Mouse (Mus musculus) heart, postnatal 25 days (tissue): ENCODE results near the gene Cgnl1. TPM values are rescaled to one million over a fixed set of nuclear protein-coding genes. Genes with fewer than 3 reads are reported as not detected.

Source experiments
- DNase-seq: peaks from one replicate; pipeline ENCODE4 v3.0.0; 2022; ENCODE audit warnings: low spot score
- intact Hi-C: fragments of 180-260 bp; cut with DNase I; formaldehyde crosslinking; loops from one replicate; pipeline ENCODE4 v1.15.1; 2025
- total RNA-seq, 2 experiments: library from RNA; stranded (reverse); gene quantifications; 2 replicates each; pipeline ENCODE4 v1.2.3; 2021

The Cgnl1 gene
- total RNA-seq, 2 experiments from 2014 or later = 33.5 to 39.9 TPM

DNA sequence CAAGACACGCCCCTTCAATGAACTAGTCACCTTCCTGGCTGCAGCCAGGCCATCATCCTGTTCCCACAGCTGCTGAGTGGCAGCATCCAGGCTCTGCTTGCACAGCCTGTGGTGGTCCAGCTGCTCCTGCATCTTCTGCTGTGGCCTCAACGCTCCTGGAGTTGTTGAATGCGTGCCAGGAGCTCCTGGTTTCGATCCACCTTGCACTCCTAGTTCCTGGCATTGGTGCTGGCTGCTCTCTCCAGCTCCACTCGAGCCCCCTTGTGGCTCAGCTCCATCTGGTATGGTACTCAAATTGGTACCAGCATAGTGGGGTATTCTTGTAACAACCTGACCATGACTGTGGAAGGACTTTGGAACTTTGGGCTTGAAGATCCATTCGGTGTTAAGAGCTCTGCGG lies 171.5 kb downstream of the Cgnl1 start:
- DNase-seq = no peak
- intact Hi-C loops = no loop called here

DNA sequence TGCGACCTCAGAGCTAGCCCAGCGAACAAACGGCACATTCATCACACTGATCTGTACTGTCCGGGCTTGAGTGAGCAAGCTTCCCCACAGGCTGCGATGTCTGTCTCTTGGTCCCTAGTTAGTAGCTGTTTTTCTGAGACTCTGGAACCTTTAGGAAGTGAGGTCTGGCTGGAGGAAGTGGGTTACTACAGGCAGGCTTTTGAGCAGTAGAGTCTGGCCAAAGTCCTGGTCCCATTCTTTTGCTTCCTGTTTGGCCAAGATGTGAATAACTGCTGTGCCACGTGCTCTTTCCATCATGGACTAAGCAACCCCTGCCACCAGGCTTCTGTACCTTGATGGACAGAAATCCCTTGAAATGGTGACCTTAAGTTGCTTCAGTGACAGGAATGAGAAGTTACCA lies 174.5 kb downstream of the Cgnl1 start:
- no peak for DNase-seq
- intact Hi-C loops = no loop called here

DNA sequence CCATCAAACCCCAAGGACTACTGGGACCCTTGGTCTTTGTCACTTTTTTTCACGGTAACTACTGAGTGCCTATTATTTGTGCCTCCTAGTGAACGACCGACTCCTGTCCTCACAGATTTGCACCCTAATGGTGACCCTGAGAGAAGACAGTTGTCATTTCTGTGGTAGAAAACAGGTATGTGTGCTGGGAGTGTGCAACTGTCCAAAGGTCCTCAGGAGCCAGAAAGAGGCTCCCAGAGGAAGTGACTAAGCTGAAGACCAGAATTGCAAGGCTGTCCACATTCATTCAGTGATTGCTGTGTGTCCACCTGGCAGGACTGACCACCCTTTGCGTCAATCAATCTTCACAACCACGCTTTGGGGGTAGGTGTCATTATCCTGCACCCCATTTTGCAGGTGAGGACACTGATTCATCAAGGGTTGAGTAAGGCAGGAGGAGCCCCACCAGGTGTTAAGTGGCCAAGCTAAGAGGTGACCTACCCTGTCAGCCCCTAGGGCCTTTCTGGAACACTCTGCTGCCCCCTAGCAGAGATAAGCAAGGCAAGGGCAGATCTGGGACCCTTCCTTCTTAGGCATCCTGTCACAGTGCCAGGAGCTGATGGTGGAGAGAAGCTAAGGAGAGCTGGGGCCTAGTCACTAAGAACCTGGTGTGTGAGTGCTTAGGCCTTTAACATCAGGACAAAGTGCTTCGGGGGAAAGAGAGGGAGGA lies 178.7 kb downstream of the Cgnl1 start:
- DNase-seq = no peak
- intact Hi-C loops = loop anchor here (2.0 kb wide), 2 partner anchors 16 to 34 kb away; no protein-coding TSS in a partner anchor

DNA sequence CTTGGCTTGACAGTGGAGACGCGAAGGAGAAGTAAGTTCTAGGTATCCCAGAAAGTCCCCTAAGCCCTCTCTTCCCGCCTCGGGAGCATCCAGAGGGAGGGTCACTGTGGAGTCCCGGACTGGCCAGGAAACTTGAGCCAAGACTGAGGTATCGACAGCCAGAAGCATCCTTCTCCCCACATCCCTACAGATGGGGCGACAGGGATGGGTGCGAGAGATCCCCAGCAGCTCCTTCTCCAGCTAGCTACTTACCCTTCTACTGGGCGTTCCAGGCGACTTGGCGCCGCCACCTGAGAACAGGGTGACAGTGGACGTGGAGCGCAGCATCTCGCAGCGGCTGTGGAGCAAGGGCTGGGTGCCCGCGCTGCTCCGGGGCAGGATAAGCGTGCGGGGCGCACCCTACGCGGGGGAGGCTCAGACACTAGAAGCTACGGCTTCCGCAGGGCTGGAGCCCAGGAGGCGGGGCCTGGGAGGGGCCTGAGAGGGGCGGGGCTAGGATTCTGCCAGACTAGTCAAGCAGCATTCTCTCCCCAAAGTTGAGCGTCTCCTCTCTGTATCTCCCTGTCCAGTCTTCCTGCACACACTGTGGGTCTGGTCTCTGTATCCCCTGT lies 179.4 kb downstream of the Cgnl1 start, which contains the start of gene Myzap:
Gene Myzap, minus strand, starts transcription at position 423 of the 611 bp plus-strand sequence.
- DNase-seq = peak; percentile 89
- intact Hi-C loops = loop anchor here (2.0 kb wide), 3 partner anchors 17 to 41 kb away; no protein-coding TSS in a partner anchor

DNA sequence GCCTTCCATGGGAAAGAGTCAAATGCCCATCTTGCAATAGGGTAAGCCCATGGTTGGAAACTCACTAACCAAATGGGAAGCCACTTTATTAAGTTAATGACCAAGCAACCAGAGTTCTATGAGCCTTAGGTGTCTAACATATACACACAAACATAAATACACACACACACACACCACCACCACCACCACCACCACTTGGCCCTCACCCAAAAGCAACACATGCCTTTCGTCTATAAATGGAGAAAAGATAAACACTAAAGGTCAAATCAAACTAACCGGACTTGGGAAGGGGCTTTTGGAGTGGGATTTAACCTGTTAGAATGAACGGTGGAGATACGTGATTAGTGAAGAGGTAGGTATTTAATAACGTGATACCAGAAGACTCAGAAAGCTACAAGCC lies 180.3 kb downstream of the Cgnl1 start:
- DNase-seq = no peak
- intact Hi-C loops = loop anchor here (2.0 kb wide), 1 partner anchor 40 kb away; no protein-coding TSS in a partner anchor

DNA sequence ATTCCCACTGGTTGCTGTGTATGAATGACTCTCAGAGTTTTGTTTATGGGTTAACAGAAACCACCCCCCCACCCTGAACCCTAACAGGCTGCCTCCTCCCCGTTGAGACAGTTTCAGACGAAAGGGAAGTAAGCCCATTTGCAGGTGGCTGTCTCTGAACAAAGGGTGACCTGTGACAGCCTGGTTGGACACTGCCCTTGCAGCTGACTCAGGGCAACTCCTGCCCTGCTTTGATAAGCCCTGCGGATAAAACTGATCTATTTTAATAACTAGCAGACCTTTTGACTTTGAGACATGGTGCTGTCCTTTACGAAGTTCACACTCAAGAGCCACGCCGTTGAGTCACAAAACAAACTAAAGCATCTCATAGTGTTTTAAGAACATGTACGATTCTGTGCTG lies 181.6 kb downstream of the Cgnl1 start:
- intact Hi-C loops = loop anchor here (2.0 kb wide), 2 partner anchors 15 to 39 kb away; no protein-coding TSS in a partner anchor
- DNase-seq = no peak

DNA sequence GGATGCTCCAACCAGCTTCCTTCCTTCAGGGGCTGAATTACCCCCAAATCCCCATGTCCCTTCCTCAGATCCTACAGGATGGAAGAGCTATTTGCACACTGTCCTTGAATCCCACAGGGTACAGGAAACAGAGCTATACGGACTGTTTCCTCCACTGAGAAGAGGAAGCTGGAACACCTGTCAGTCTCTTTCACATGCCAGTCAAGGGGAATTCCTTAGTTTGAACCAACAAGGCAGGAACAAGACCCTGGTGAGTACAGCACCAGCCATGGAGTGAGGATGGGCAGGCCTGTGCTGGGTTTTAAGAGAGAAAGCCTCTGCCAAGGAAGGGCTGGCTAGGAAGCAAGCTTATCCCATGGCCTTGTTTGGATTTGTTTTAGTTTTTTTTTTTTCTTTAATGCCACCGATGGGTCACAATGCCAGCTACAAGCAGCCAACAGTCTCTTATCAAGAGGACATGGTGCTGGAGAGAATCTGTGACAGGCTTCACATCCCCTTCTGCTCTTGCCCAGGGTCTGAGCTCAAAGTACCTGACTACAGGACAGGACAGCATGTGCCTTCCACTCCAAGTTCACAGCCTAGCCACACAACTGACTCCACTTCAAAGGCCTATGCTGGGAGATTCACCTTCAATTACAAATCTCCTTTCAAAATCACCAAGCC lies 182.3 kb downstream of the Cgnl1 start:
- intact Hi-C loops = loop anchor here (2.0 kb wide), 1 partner anchor 14 kb away; no protein-coding TSS in a partner anchor
- DNase-seq = no peak

DNA sequence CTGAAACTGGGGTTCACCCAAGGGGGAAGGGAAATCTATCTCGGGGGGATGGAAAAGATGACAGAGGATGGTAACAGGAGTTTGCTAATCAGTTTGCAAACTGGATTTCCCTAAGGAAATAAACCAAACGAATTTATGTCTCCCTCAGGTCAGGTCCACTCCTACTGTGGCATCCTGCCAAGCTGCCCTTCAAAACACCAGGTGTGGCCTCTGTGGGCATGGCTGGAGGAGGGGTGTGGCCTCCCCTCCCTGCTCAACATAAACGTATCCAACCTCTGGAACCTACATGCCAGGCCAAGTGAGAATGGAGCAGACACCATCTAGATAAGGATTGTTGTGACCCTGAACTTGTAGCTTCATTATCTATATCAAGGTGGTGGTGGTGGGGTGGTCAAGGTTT lies 185.0 kb downstream of the Cgnl1 start:
- intact Hi-C loops = no loop called here
- DNase-seq = no peak

DNA sequence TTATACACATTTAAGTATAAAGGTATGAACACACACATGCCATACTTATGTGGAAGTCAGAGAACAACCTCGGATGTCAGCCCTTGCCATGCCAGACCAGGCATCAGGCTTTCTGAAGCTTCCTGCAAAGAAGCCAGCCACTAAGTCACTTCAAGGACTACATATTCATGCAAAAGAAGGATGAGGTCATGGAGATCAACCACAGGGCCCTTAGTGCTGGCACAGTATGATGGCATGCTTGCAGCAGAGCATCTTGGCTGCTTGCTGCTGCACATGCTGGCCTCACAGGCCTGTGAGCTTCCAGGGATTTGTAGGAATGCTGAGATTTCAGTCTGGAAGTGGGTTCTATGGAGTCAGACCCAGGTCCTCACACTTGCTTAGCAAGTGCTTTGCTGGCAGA lies 188.6 kb downstream of the Cgnl1 start:
- DNase-seq = no peak
- intact Hi-C loops = no loop called here

DNA sequence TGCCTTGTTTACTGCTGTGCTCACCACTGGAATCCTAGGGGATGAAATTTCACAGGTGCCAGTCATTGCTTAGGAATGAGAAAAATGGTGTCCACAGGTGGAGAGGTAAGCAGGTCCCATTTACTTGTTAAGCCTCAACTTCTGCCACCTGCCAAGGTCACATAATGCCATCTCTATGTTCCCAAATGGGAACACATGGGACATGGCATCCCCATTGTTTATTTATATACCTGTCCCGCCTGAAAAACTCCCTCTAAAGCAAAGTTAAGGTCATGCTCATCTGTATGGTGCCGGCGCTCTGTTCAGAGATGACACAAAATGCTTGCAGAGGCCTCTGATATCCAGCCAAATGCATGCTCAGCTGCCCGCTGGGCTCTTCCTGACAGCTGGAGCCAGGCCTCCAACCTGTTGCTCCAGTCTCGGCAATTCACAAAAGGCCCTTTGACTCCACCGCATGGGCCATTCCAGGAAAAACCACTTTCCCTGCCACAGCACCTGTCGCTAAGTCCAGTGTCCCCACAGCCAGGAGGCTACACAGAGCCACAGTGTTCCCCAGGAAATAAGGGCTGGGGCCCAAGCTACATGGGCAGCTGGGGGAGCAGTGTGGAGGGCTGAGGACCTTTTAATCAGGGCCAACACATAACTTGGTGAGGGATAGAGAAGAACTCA lies 192.4 kb downstream of the Cgnl1 start:
- DNase-seq = no peak

More for the DNA sequence above, 192.4 kb downstream of the Cgnl1 start:
- intact Hi-C loops = no loop called here

Other genes with a start within 250 kb of the Cgnl1 start
- gene Myzap, start 179.2 kb downstream of the Cgnl1 start, total RNA-seq = 100 to 1,000 TPM; 381 to 383 TPM